Mouse (Mus musculus): ENCODE data around the gene Stum. TPM values are rescaled to one million over a fixed set of nuclear protein-coding genes. Genes with fewer than 3 reads are reported as not detected.

Gene Stum
- polyA plus RNA-seq (2014; fragmentation: Illumina TruSeq; extraction: RNeasy Lipid Tissue Mini Kit (QIAGEN cat#74804); ENCODE audit: low read depth, low replicate concordance) = 0.12 TPM

GRCm38 (mm10) chr1:180483399-180484291 is at the start of gene Stum:
Gene Stum (minus strand): TSS chr1:180483504.

Other genes with a start within 250 kb of the Stum start
- 4.3 TPM for gene Psen2, start 220.1 kb downstream of the Stum start, polyA plus RNA-seq (2014; fragmentation: Illumina TruSeq; extraction: RNeasy Lipid Tissue Mini Kit (QIAGEN cat#74804); ENCODE audit: low read depth, low replicate concordance)
- 13.3 TPM for gene Itpkb, start 153.0 kb downstream of the Stum start, polyA plus RNA-seq (2014; fragmentation: Illumina TruSeq; extraction: RNeasy Lipid Tissue Mini Kit (QIAGEN cat#74804); ENCODE audit: low read depth, low replicate concordance)
- gene Parp1, start 85.4 kb upstream of the Stum start, polyA plus RNA-seq (2014; fragmentation: Illumina TruSeq; extraction: RNeasy Lipid Tissue Mini Kit (QIAGEN cat#74804); ENCODE audit: low read depth, low replicate concordance) = 26.9 TPM
- 16.9 TPM for gene Lin9, start 157.6 kb upstream of the Stum start, polyA plus RNA-seq (2014; fragmentation: Illumina TruSeq; extraction: RNeasy Lipid Tissue Mini Kit (QIAGEN cat#74804); ENCODE audit: low read depth, low replicate concordance)
- not detected for gene Mixl1, start 213.5 kb upstream of the Stum start, polyA plus RNA-seq (2014; fragmentation: Illumina TruSeq; extraction: RNeasy Lipid Tissue Mini Kit (QIAGEN cat#74804); ENCODE audit: low read depth, low replicate concordance)
- gene Acbd3, start 242.5 kb upstream of the Stum start, polyA plus RNA-seq (2014; fragmentation: Illumina TruSeq; extraction: RNeasy Lipid Tissue Mini Kit (QIAGEN cat#74804); ENCODE audit: low read depth, low replicate concordance) = 98.0 TPM